Mouse (Mus musculus): ENCODE measurements around the gene Snrpe. TPM values are rescaled to one million over a fixed set of nuclear protein-coding genes. Genes with fewer than 3 reads are reported as not detected.

Snrpe gene
- total RNA-seq, 2 experiments from 2014 or later: 72.0 to 79.2 TPM

Other genes starting within 250 kb of the Snrpe start
- gene Etnk2, start 246.7 kb downstream of the Snrpe start, total RNA-seq (2021): under 1 TPM; 0.38 to 0.50 TPM
- gene Sox13, start 185.9 kb downstream of the Snrpe start, total RNA-seq (2021): 10 to 100 TPM; 16.1 to 16.7 TPM
- gene Zbed6, start 50.6 kb upstream of the Snrpe start, total RNA-seq (2021): 1 to 10 TPM; 2.8 to 5.0 TPM
- 10 to 100 TPM; 17.8 to 18.4 TPM for gene Gm38394, start 51.0 kb upstream of the Snrpe start, total RNA-seq (2021)
- under 1 TPM; 0.22 to 0.33 TPM for gene Lax1, start 79.8 kb upstream of the Snrpe start, total RNA-seq (2021)
- gene Atp2b4, start 190.8 kb upstream of the Snrpe start, total RNA-seq (2021): 10 to 100 TPM; 19.5 to 23.7 TPM